22 mouse cellular contexts compared by ENCODE assay signal in genomic region chr6:71530176-71530575, GRCm38 (mm10). TPM values are rescaled to one million over a fixed set of nuclear protein-coding genes. Genes with fewer than 3 reads are reported as not detected.
DNase-seq lines count a peak whose midpoint lies in the region; ATAC-seq and TF ChIP-seq lines count a peak whose summit lies in the region.
"Had no signal": no experiment of that assay in that cellular context is flagged by ENCODE, and none has a peak within 500 bp of the region (broad histone marks: within the 10 kb centered on the region; RNA-seq: fewer than 3 reads in every experiment).

No protein-coding gene starts in this region.

- WGBS in midbrain, postnatal 0 days, result 88% methylated on average over 8 of the region's 8 CpGs
- 92% methylated on average over 8 of the region's 8 CpGs for WGBS in midbrain, embryonic 11.5 days
- 72% methylated on average over 8 of the region's 8 CpGs for WGBS in liver, embryonic 12.5 days (ENCODE audit: insufficient replicate concordance)

- no peaks in the 10 kb centered on the region for H3K4me1 ChIP-seq in midbrain, postnatal 0 days (ENCODE audit: insufficient read depth, low read length)
- no peaks in the 10 kb centered on the region for H3K4me1 ChIP-seq in midbrain, embryonic 11.5 days (ENCODE audit: control insufficient read depth, insufficient read depth, low read length)
- no peaks in the 10 kb centered on the region for H3K4me1 ChIP-seq in liver, embryonic 12.5 days
- H3K4me1 ChIP-seq: embryonic facial prominence, embryonic 12.5 days; heart, embryonic 12.5 days; hindbrain, embryonic 10.5 days; hindbrain, embryonic 15.5 days had no signal

- peaks cover 9% of the 10 kb centered on the region; the same call in 1 of the 2 replicates for H3K36me3 ChIP-seq in midbrain, postnatal 0 days (ENCODE audit: insufficient read depth, low read length)
- H3K36me3 ChIP-seq in midbrain, embryonic 11.5 days (ENCODE audit: control insufficient read depth, insufficient read depth, low read length), result no peaks in the 10 kb centered on the region
- H3K36me3 ChIP-seq in liver, embryonic 12.5 days, result no peaks in the 10 kb centered on the region
- H3K36me3 ChIP-seq: embryonic facial prominence, embryonic 12.5 days; forebrain, embryonic 15.5 days; G1E; heart, embryonic 12.5 days; hindbrain, embryonic 10.5 days; hindbrain, embryonic 15.5 days had no signal

- DNase-seq in cerebellum, adult 11 months, result no peak
- DNase-seq in midbrain, postnatal 0 days (ENCODE audit: low spot score), result peak; percentile 8
- no peak for DNase-seq in midbrain, embryonic 11.5 days (ENCODE audit: low spot score, missing footprints)
- peak; percentile 76 for DNase-seq in cerebellum, adult 9-11 months
- peak; percentile 53 to 64 for DNase-seq in cerebellum, postnatal 36 days
- DNase-seq in thymus, adult 18-20 months, result no peak
- DNase-seq: adrenal gland, postnatal 10 days; B cell, adult 2 months; gastrocnemius, adult 2 months; gastrocnemius, postnatal 25 days; kidney, adult 8-10 months had no signal

- H3K4me2 ChIP-seq in midbrain, postnatal 0 days (ENCODE audit: low read depth, low read length, poor library complexity, severe bottlenecking), result no peak overlapping the region
- H3K4me2 ChIP-seq in midbrain, embryonic 11.5 days, result no peak overlapping the region
- H3K4me2 ChIP-seq in liver, embryonic 12.5 days, result no peak overlapping the region
- H3K4me2 ChIP-seq: embryonic facial prominence, embryonic 12.5 days; forebrain, embryonic 15.5 days; heart, embryonic 12.5 days; hindbrain, embryonic 15.5 days had no signal

- no peaks in the 10 kb centered on the region for H3K9me3 ChIP-seq in midbrain, postnatal 0 days (ENCODE audit: low read length)
- no peaks in the 10 kb centered on the region for H3K9me3 ChIP-seq in midbrain, embryonic 11.5 days (ENCODE audit: control insufficient read depth, low read length)
- no peaks in the 10 kb centered on the region for H3K9me3 ChIP-seq in liver, embryonic 12.5 days (replicated peaks)
- H3K9me3 ChIP-seq: embryonic facial prominence, embryonic 12.5 days; forebrain, embryonic 15.5 days; G1E; heart, embryonic 12.5 days; hindbrain, embryonic 10.5 days; hindbrain, embryonic 15.5 days had no signal

- ATAC-seq in cerebellum, adult (ENCODE audit: insufficient number of reproducible peaks, low FRiP score, low TSS enrichment), result 0 out of 2 replicates have a peak, but pooled peaks have one; percentile 17
- ATAC-seq in midbrain, postnatal 0 days (ENCODE audit: low FRiP score), result no peak
- no peak for ATAC-seq in midbrain, embryonic 11.5 days (ENCODE audit: low FRiP score)
- no peak for ATAC-seq in liver, embryonic 12.5 days
- ATAC-seq: CD4-positive, CD25-positive, alpha-beta regulatory T cell, adult 4 months; forebrain, embryonic 15.5 days; inflammation-experienced regulatory T-cells, adult 6 months; intestine, postnatal 0 days had no signal

- H3K9ac ChIP-seq in midbrain, postnatal 0 days (replicated peaks; ENCODE audit: low read length, poor library complexity, severe bottlenecking), result no peak overlapping the region
- no peak overlapping the region for H3K9ac ChIP-seq in midbrain, embryonic 11.5 days (ENCODE audit: low read length)
- no peak overlapping the region for H3K9ac ChIP-seq in liver, embryonic 12.5 days
- H3K9ac ChIP-seq: embryonic facial prominence, embryonic 12.5 days; forebrain, embryonic 15.5 days; heart, embryonic 12.5 days; hindbrain, embryonic 15.5 days had no signal

- H3K4me3 ChIP-seq in midbrain, postnatal 0 days (ENCODE audit: low read depth, low read length), result no peak overlapping the region
- no peak overlapping the region for H3K4me3 ChIP-seq in midbrain, embryonic 11.5 days (ENCODE audit: low read depth, low read length)
- no peak overlapping the region for H3K4me3 ChIP-seq in liver, embryonic 12.5 days
- H3K4me3 ChIP-seq: embryonic facial prominence, embryonic 12.5 days; forebrain, embryonic 15.5 days; gastrocnemius, adult 2 months; heart, embryonic 12.5 days; hindbrain, embryonic 10.5 days; hindbrain, embryonic 15.5 days had no signal

- H3K27me3 ChIP-seq in midbrain, postnatal 0 days (ENCODE audit: insufficient read depth, low read length), result no peaks in the 10 kb centered on the region
- H3K27me3 ChIP-seq in midbrain, embryonic 11.5 days (ENCODE audit: control insufficient read depth, insufficient read depth, low read length), result no peaks in the 10 kb centered on the region
- H3K27me3 ChIP-seq in liver, embryonic 12.5 days (replicated peaks), result peaks cover 8% of the 10 kb centered on the region; the same call in 1 of the 2 replicates
- H3K27me3 ChIP-seq: embryonic facial prominence, embryonic 12.5 days; forebrain, embryonic 15.5 days; heart, embryonic 12.5 days; hindbrain, embryonic 15.5 days had no signal

- no peak overlapping the region for H3K27ac ChIP-seq in midbrain, postnatal 0 days (ENCODE audit: low read depth, low read length)
- H3K27ac ChIP-seq in midbrain, embryonic 11.5 days (ENCODE audit: low read depth, low read length), result no peak overlapping the region
- no peak overlapping the region for H3K27ac ChIP-seq in liver, embryonic 12.5 days
- H3K27ac ChIP-seq: embryonic facial prominence, embryonic 12.5 days; forebrain, embryonic 15.5 days; gastrocnemius, adult 2 months; hindbrain, embryonic 10.5 days; hindbrain, embryonic 15.5 days had no signal

- TF ChIP-seq CTCF in midbrain, postnatal 0 days (IDR thresholded peaks at IDR 0.05), result no peak

RNA-seq across cellular contexts. Expression of gene Chmp3, which starts 13.4 kb away (rescaled TPM):
- total RNA-seq in midbrain, postnatal 0 days (2014; rRNA removed), result 56.0 and 59.9 TPM in 2 replicates
- 52.4 and 56.1 TPM in 2 replicates for polyA plus RNA-seq in midbrain, postnatal 0 days (2015; fragmentation: Nextera tagmentation; extraction: Ambion mirVana)
- polyA plus RNA-seq in midbrain, embryonic 11.5 days (2014; fragmentation: Nextera tagmentation; extraction: Ambion mirVana), result 48.2 and 54.9 TPM in 2 replicates
- 39.5 and 41.5 TPM in 2 replicates for polyA plus RNA-seq in liver, embryonic 12.5 days (2016; fragmentation: Nextera tagmentation; extraction: Ambion mirVana)

RNA-seq across cellular contexts. Expression of gene Rnf103, which starts 36.5 kb away (rescaled TPM):
- total RNA-seq in midbrain, postnatal 0 days (2014; rRNA removed), result 33.9 and 39.6 TPM in 2 replicates
- polyA plus RNA-seq in midbrain, postnatal 0 days (2015; fragmentation: Nextera tagmentation; extraction: Ambion mirVana), result 21.5 and 23.2 TPM in 2 replicates
- 16.4 and 19.3 TPM in 2 replicates for polyA plus RNA-seq in midbrain, embryonic 11.5 days (2014; fragmentation: Nextera tagmentation; extraction: Ambion mirVana)
- 11.0 and 11.2 TPM in 2 replicates for polyA plus RNA-seq in liver, embryonic 12.5 days (2016; fragmentation: Nextera tagmentation; extraction: Ambion mirVana)

Comparison
In these comparisons a context has a peak if more than half of its experiments do, and no peak if none do; other contexts are left out.
1. DNase-seq: peak in midbrain, postnatal 0 days (single experiment), cerebellum, adult 9-11 months (single experiment) and cerebellum, postnatal 36 days (2 of 2); none in cerebellum, adult 11 months (single experiment), midbrain, embryonic 11.5 days (single experiment) and thymus, adult 18-20 months (0 of 2).